Mouse (Mus musculus): Measurements from ENCODE around the gene Kcnc1. TPM values are rescaled to one million over a fixed set of nuclear protein-coding genes. Genes with fewer than 3 reads are reported as not detected.

Kcnc1 gene
- polyA plus RNA-seq, 1 experiment from 2014 or later, result 14.5 TPM

GRCm38 (mm10) chr7:46365810-46366209, 30.5 kb upstream of the Kcnc1 start:
- 76% methylated on average over 1 of the region's 1 CpGs for WGBS
- H3K4me2 ChIP-seq (ENCODE audit: low read length), result no peak overlapping the region
- no peak overlapping the region for H3K27ac ChIP-seq (ENCODE audit: low read depth, low read length)
- H3K9ac ChIP-seq (ENCODE audit: low read depth, low read length), result no peak overlapping the region
- no peaks in the 10 kb centered on the region for H3K9me3 ChIP-seq (ENCODE audit: control insufficient read depth, low read length)
- no peaks in the 10 kb centered on the region for H3K27me3 ChIP-seq (replicated peaks; ENCODE audit: control insufficient read depth, insufficient read depth, low read length)
- no peak overlapping the region for H3K4me3 ChIP-seq (ENCODE audit: low read length)
- no peaks in the 10 kb centered on the region for H3K4me1 ChIP-seq (ENCODE audit: control insufficient read depth, insufficient read depth, low read depth, low read length)
- no peak for ATAC-seq
- no peaks in the 10 kb centered on the region for H3K36me3 ChIP-seq (ENCODE audit: control insufficient read depth, insufficient read depth, low read length)

- H3K36me3 ChIP-seq (ENCODE audit: control insufficient read depth, insufficient read depth, low read length), result no peaks in the 10 kb centered on the region
- no peak overlapping the region for H3K27ac ChIP-seq (ENCODE audit: low read depth, low read length)
- ATAC-seq, result no peak
- H3K9ac ChIP-seq (ENCODE audit: low read depth, low read length), result no peak overlapping the region
- no peak overlapping the region for H3K4me3 ChIP-seq (ENCODE audit: low read length)
- WGBS, result 73% methylated on average over 4 of the region's 4 CpGs
- H3K9me3 ChIP-seq (ENCODE audit: control insufficient read depth, low read length), result no peaks in the 10 kb centered on the region
- H3K27me3 ChIP-seq (replicated peaks; ENCODE audit: control insufficient read depth, insufficient read depth, low read length), result peaks cover 21% of the 10 kb centered on the region
- H3K4me2 ChIP-seq (ENCODE audit: low read length), result no peak overlapping the region
- no peaks in the 10 kb centered on the region for H3K4me1 ChIP-seq (ENCODE audit: control insufficient read depth, insufficient read depth, low read depth, low read length)
These were observed 25.2 kb upstream of the Kcnc1 start for GRCm38 (mm10) chr7:46371104-46371503.

GRCm38 (mm10) chr7:46376172-46377007, 19.9 kb upstream of the Kcnc1 start, which contains the start of gene Myod1:
Gene Myod1, plus strand, starts transcription at chr7:46376474.
- Histone ChIP-seq H3K9ac (ENCODE audit: low read depth, low read length) (peak within 1 kb of the TSS; percentile 55), H3K27me3 (replicated peaks; ENCODE audit: control insufficient read depth, insufficient read depth, low read length) (peaks cover 60% of the 10 kb centered on the region), H3K36me3 (ENCODE audit: control insufficient read depth, insufficient read depth, low read length) (no peaks in the 10 kb centered on the region), H3K4me2 (ENCODE audit: low read length) (peak within 1 kb of the TSS; percentile 56), H3K4me1 (ENCODE audit: control insufficient read depth, insufficient read depth, low read depth, low read length) (peaks cover 15% of the 10 kb centered on the region), H3K9me3 (ENCODE audit: control insufficient read depth, low read length) (no peaks in the 10 kb centered on the region), H3K4me3 (ENCODE audit: low read length) (peak within 1 kb of the TSS; percentile 35), H3K27ac (ENCODE audit: low read depth, low read length) (no peak within 1 kb of the TSS)
- no peak for ATAC-seq
- 4% methylated on average over 44 of the region's 44 CpGs for WGBS

GRCm38 (mm10) chr7:46377008-46377346, 19.3 kb upstream of the Kcnc1 start:
- Histone ChIP-seq H3K4me3 (ENCODE audit: low read length) (peak overlapping the region; percentile 35), H3K9me3 (ENCODE audit: control insufficient read depth, low read length) (no peaks in the 10 kb centered on the region), H3K4me1 (ENCODE audit: control insufficient read depth, insufficient read depth, low read depth, low read length) (peaks cover 15% of the 10 kb centered on the region), H3K4me2 (ENCODE audit: low read length) (peak overlapping the region; percentile 56), H3K27me3 (replicated peaks; ENCODE audit: control insufficient read depth, insufficient read depth, low read length) (peaks cover 62% of the 10 kb centered on the region), H3K27ac (ENCODE audit: low read depth, low read length) (no peak overlapping the region), H3K36me3 (ENCODE audit: control insufficient read depth, insufficient read depth, low read length) (no peaks in the 10 kb centered on the region), H3K9ac (ENCODE audit: low read depth, low read length) (peak overlapping the region; percentile 55)
- WGBS, result under 1% methylated on average over 32 of the region's 33 CpGs
- peak; percentile 64 for ATAC-seq

- 0 out of 2 replicates have a peak, but pooled peaks have one; percentile 21 for ATAC-seq
- peaks cover 15% of the 10 kb centered on the region for H3K4me1 ChIP-seq (ENCODE audit: control insufficient read depth, insufficient read depth, low read depth, low read length)
- no peaks in the 10 kb centered on the region for H3K9me3 ChIP-seq (ENCODE audit: control insufficient read depth, low read length)
- peak overlapping the region; percentile 47 for H3K4me2 ChIP-seq (ENCODE audit: low read length)
- H3K4me3 ChIP-seq (ENCODE audit: low read length), result peak overlapping the region; percentile 21; the same call in 1 of the 2 replicates
- no peak overlapping the region for H3K9ac ChIP-seq (ENCODE audit: low read depth, low read length)
- 4% methylated on average over 22 of the region's 22 CpGs for WGBS
- peaks cover 62% of the 10 kb centered on the region for H3K27me3 ChIP-seq (replicated peaks; ENCODE audit: control insufficient read depth, insufficient read depth, low read length)
- no peak overlapping the region for H3K27ac ChIP-seq (ENCODE audit: low read depth, low read length)
- no peaks in the 10 kb centered on the region for H3K36me3 ChIP-seq (ENCODE audit: control insufficient read depth, insufficient read depth, low read length)
These were observed 18.2 kb upstream of the Kcnc1 start for GRCm38 (mm10) chr7:46378123-46378522.

GRCm38 (mm10) chr7:46378983-46379382, 17.3 kb upstream of the Kcnc1 start:
- ATAC-seq, result 0 out of 2 replicates have a peak, but pooled peaks have one; percentile 25
- WGBS, result 8% methylated on average over 16 of the region's 16 CpGs
- Histone ChIP-seq H3K4me3 (ENCODE audit: low read length) (no peak overlapping the region), H3K9ac (ENCODE audit: low read depth, low read length) (no peak overlapping the region), H3K4me2 (ENCODE audit: low read length) (no peak overlapping the region), H3K4me1 (ENCODE audit: control insufficient read depth, insufficient read depth, low read depth, low read length) (peaks cover 15% of the 10 kb centered on the region), H3K36me3 (ENCODE audit: control insufficient read depth, insufficient read depth, low read length) (no peaks in the 10 kb centered on the region), H3K9me3 (ENCODE audit: control insufficient read depth, low read length) (no peaks in the 10 kb centered on the region), H3K27me3 (replicated peaks; ENCODE audit: control insufficient read depth, insufficient read depth, low read length) (peaks cover 59% of the 10 kb centered on the region), H3K27ac (ENCODE audit: low read depth, low read length) (no peak overlapping the region)

- no peak overlapping the region for H3K4me2 ChIP-seq (ENCODE audit: low read length)
- no peak overlapping the region for H3K27ac ChIP-seq (ENCODE audit: low read depth, low read length)
- H3K4me1 ChIP-seq (ENCODE audit: control insufficient read depth, insufficient read depth, low read depth, low read length), result peaks cover 15% of the 10 kb centered on the region
- no peak for ATAC-seq
- no peaks in the 10 kb centered on the region for H3K36me3 ChIP-seq (ENCODE audit: control insufficient read depth, insufficient read depth, low read length)
- no peak overlapping the region for H3K4me3 ChIP-seq (ENCODE audit: low read length)
- H3K27me3 ChIP-seq (replicated peaks; ENCODE audit: control insufficient read depth, insufficient read depth, low read length), result peaks cover 46% of the 10 kb centered on the region
- no peak overlapping the region for H3K9ac ChIP-seq (ENCODE audit: low read depth, low read length)
- H3K9me3 ChIP-seq (ENCODE audit: control insufficient read depth, low read length), result no peaks in the 10 kb centered on the region
- 63% methylated on average over 9 of the region's 9 CpGs for WGBS
These were observed 15.7 kb upstream of the Kcnc1 start for GRCm38 (mm10) chr7:46380625-46381024.

- no peak overlapping the region for H3K4me3 ChIP-seq (ENCODE audit: low read length)
- no peak overlapping the region for H3K27ac ChIP-seq (ENCODE audit: low read depth, low read length)
- no peaks in the 10 kb centered on the region for H3K9me3 ChIP-seq (ENCODE audit: control insufficient read depth, low read length)
- ATAC-seq, result no peak
- H3K27me3 ChIP-seq (replicated peaks; ENCODE audit: control insufficient read depth, insufficient read depth, low read length), result no peaks in the 10 kb centered on the region
- no peaks in the 10 kb centered on the region for H3K4me1 ChIP-seq (ENCODE audit: control insufficient read depth, insufficient read depth, low read depth, low read length)
- WGBS, result 90% methylated on average over 3 of the region's 3 CpGs
- H3K36me3 ChIP-seq (ENCODE audit: control insufficient read depth, insufficient read depth, low read length), result no peaks in the 10 kb centered on the region
- H3K9ac ChIP-seq (ENCODE audit: low read depth, low read length), result no peak overlapping the region
- no peak overlapping the region for H3K4me2 ChIP-seq (ENCODE audit: low read length)
These were observed 8.9 kb upstream of the Kcnc1 start for GRCm38 (mm10) chr7:46387430-46387829.

- no peak for ATAC-seq
- Histone ChIP-seq H3K4me3 (ENCODE audit: low read length) (no peak overlapping the region), H3K27me3 (replicated peaks; ENCODE audit: control insufficient read depth, insufficient read depth, low read length) (peaks cover 3% of the 10 kb centered on the region), H3K9me3 (ENCODE audit: control insufficient read depth, low read length) (no peaks in the 10 kb centered on the region), H3K4me1 (ENCODE audit: control insufficient read depth, insufficient read depth, low read depth, low read length) (no peaks in the 10 kb centered on the region), H3K27ac (ENCODE audit: low read depth, low read length) (no peak overlapping the region), H3K36me3 (ENCODE audit: control insufficient read depth, insufficient read depth, low read length) (no peaks in the 10 kb centered on the region), H3K4me2 (ENCODE audit: low read length) (no peak overlapping the region), H3K9ac (ENCODE audit: low read depth, low read length) (no peak overlapping the region)
- 82% methylated on average over 10 of the region's 10 CpGs for WGBS
These were observed 6.7 kb upstream of the Kcnc1 start for GRCm38 (mm10) chr7:46389456-46390085.
